Mouse (Mus musculus) intestine, embryonic 14.5 days (tissue): ENCODE measurements around the gene Ube2v1. TPM values are rescaled to one million over a fixed set of nuclear protein-coding genes. Genes with fewer than 3 reads are reported as not detected.

ENCODE experiments used
- ATAC-seq: fragments of 200-750 bp; cut with Nextera tagmentation; replicated peaks from 2 replicates; pipeline ENCODE4 v1.8.0; 2017; ENCODE audit warnings: low read depth, moderate number of reproducible peaks, moderate TSS enrichment, moderate library complexity; ENCODE audit not compliant: low FRiP score, low TSS enrichment
- DNase-seq: peaks from one replicate; pipeline ENCODE4 v3.0.0-alpha.2; 2018; ENCODE audit warnings: low spot score
- H3K27ac ChIP-seq: fragments of 300-500 bp; sonication (generic); 2 replicates; pipeline ENCODE4 v1.5.1; 2014; ENCODE audit warnings: low read depth, mild to moderate bottlenecking, control low read depth
- H3K27me3 ChIP-seq: fragments of 300-500 bp; sonication (generic); replicated peaks from 2 replicates; pipeline ENCODE4 v1.6.1; 2014; ENCODE audit warnings: low read length, control low read depth; ENCODE audit not compliant: control insufficient read depth, insufficient read depth
- H3K36me3 ChIP-seq: fragments of 300-500 bp; sonication (generic); 2 replicates; pipeline ENCODE4 v1.6.1; 2014; ENCODE audit warnings: low read length, control low read depth; ENCODE audit not compliant: control insufficient read depth, insufficient read depth
- H3K4me1 ChIP-seq: fragments of 300-500 bp; sonication (generic); replicated peaks from 2 replicates; pipeline ENCODE4 v1.6.1; 2014; ENCODE audit warnings: low read length, control low read depth, mixed read lengths; ENCODE audit not compliant: control insufficient read depth, insufficient read depth
- H3K4me2 ChIP-seq: fragments of 300-500 bp; sonication (generic); 2 replicates; pipeline ENCODE4 v1.6.1; 2014; ENCODE audit warnings: low read length
- H3K4me3 ChIP-seq: fragments of 300-500 bp; sonication (generic); 2 replicates; pipeline ENCODE4 v1.5.1; 2014; ENCODE audit warnings: low read depth, low read length, control low read depth, mixed read lengths
- H3K9ac ChIP-seq: fragments of 300-500 bp; sonication (generic); 2 replicates; pipeline ENCODE4 v1.6.1; 2014; ENCODE audit warnings: mild to moderate bottlenecking, low read length
- H3K9me3 ChIP-seq: fragments of 300-500 bp; sonication (generic); 2 replicates; pipeline ENCODE4 v1.6.1; 2016; ENCODE audit warnings: low read length, control low read depth; ENCODE audit not compliant: control insufficient read depth
- WGBS: fragments of 180-500 bp; shearing (Covaris S2); extraction: QIAGEN DNeasy Blood & Tissue Kit; methylation state at CpG from one replicate; pipeline ENCODE4 v1.1.7; 2014; 5-methylcytosine and 5-hydroxymethylcytosine counted together
- polyA plus RNA-seq: library from polyadenylated mRNA; unstranded; fragments of >200 nt; fragmentation: Nextera tagmentation; extraction: Ambion mirVana; gene quantifications from 2 replicates; pipeline ENCODE4 v1.2.1, GENCODE M21; 2014

Gene Ube2v1
- polyA plus RNA-seq, 1 experiment from 2014 or later, result 279 TPM

DNA sequence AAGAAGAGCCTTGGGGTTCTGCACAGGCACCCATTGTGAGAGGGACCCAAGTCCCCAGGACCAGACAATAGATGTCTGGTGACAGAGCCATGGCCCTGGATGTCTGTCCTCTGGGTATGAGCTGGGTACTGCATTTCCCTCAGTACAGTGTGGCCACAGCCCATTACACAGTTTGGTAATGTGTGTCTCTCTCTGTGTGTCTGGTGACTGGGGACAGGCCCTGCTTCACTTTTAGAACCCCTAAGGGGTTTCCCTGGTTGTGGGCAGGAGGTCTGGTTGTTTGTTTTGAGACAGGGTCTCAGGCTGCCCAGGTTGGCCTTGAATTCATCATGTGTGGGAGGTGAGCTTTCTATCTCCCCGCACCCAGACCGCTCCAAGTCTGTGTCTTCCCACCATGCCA, 46.6 kb downstream of the Ube2v1 start:
- no peak for ATAC-seq
- 58% methylated on average over 2 of the region's 2 CpGs for WGBS
- DNase-seq, result no peak
- Histone ChIP-seq H3K9ac (no peak overlapping the region), H3K4me1 (peaks cover 31% of the 10 kb centered on the region), H3K4me3 (no peak overlapping the region), H3K4me2 (no peak overlapping the region), H3K36me3 (no peaks in the 10 kb centered on the region), H3K27ac (no peak overlapping the region), H3K9me3 (no peaks in the 10 kb centered on the region), H3K27me3 (no peaks in the 10 kb centered on the region)

GRCm38 (mm10) chr2:167583161-167583952, 48.5 kb downstream of the Ube2v1 start:
- ATAC-seq (no peak), DNase-seq (no peak)
- Histone ChIP-seq H3K9me3 (no peaks in the 10 kb centered on the region), H3K27ac (peak overlapping the region; percentile 49), H3K4me3 (no peak overlapping the region), H3K36me3 (no peaks in the 10 kb centered on the region), H3K27me3 (no peaks in the 10 kb centered on the region), H3K4me2 (no peak overlapping the region), H3K4me1 (peaks cover 25% of the 10 kb centered on the region), H3K9ac (no peak overlapping the region)
- 19% methylated on average over 10 of the region's 10 CpGs for WGBS

DNA sequence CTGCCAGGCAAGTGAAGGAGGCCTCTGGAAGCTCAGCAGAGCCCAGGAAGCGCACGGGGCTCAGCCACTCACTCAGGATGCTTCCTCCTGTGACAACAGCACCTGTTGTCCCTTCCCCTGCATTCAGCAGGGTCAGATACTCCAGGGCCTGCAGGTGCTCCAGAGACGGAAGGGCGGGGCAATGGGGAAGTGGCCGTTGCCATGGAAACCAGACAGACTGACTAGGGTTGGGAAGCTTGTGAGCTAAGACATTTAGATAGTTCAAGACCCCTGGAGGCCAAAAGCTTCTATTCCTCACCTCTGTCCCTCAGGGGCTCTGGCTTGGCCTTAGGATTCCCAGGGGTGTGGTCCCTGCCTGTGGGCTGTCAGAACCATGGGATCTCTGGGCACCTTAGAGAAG, 53.4 kb downstream of the Ube2v1 start:
- ATAC-seq, result peak; percentile 33; the same call in 1 of the 2 replicates
- 43% methylated on average over 5 of the region's 5 CpGs for WGBS
- H3K4me1 ChIP-seq, result peaks cover 10% of the 10 kb centered on the region
- no peak overlapping the region for H3K4me2 ChIP-seq
- no peaks in the 10 kb centered on the region for H3K9me3 ChIP-seq
- H3K9ac ChIP-seq, result no peak overlapping the region
- H3K36me3 ChIP-seq, result no peaks in the 10 kb centered on the region
- no peak overlapping the region for H3K4me3 ChIP-seq
- no peak for DNase-seq
- no peak overlapping the region for H3K27ac ChIP-seq
- H3K27me3 ChIP-seq, result no peaks in the 10 kb centered on the region

- H3K4me1 ChIP-seq, result no peaks in the 10 kb centered on the region
- WGBS, result 62% methylated on average over 9 of the region's 9 CpGs
- no peak for ATAC-seq
- H3K4me2 ChIP-seq, result no peak overlapping the region
- no peak overlapping the region for H3K4me3 ChIP-seq
- H3K27me3 ChIP-seq, result no peaks in the 10 kb centered on the region
- H3K36me3 ChIP-seq, result no peaks in the 10 kb centered on the region
- H3K9ac ChIP-seq, result no peak overlapping the region
- no peak overlapping the region for H3K27ac ChIP-seq
- no peaks in the 10 kb centered on the region for H3K9me3 ChIP-seq
- DNase-seq, result no peak
Measured at GRCm38 (mm10) chr2:167577186-167577785, 54.6 kb downstream of the Ube2v1 start.

GRCm38 (mm10) chr2:167576121-167576620, 55.7 kb downstream of the Ube2v1 start:
- 72% methylated on average over 8 of the region's 8 CpGs for WGBS
- no peak for DNase-seq
- Histone ChIP-seq H3K36me3 (no peaks in the 10 kb centered on the region), H3K27ac (no peak overlapping the region), H3K9me3 (no peaks in the 10 kb centered on the region), H3K9ac (no peak overlapping the region), H3K4me3 (no peak overlapping the region), H3K27me3 (no peaks in the 10 kb centered on the region), H3K4me1 (no peaks in the 10 kb centered on the region), H3K4me2 (no peak overlapping the region)
- ATAC-seq, result no peak; the same call in 1 of the 2 replicates

GRCm38 (mm10) chr2:167575581-167575980, 56.3 kb downstream of the Ube2v1 start:
- no peak for DNase-seq
- H3K4me3 ChIP-seq, result no peak overlapping the region
- H3K4me1 ChIP-seq, result no peaks in the 10 kb centered on the region
- no peaks in the 10 kb centered on the region for H3K9me3 ChIP-seq
- ATAC-seq, result no peak
- no peaks in the 10 kb centered on the region for H3K27me3 ChIP-seq
- no peak overlapping the region for H3K9ac ChIP-seq
- H3K36me3 ChIP-seq, result no peaks in the 10 kb centered on the region
- 88% methylated on average over 7 of the region's 7 CpGs for WGBS
- no peak overlapping the region for H3K4me2 ChIP-seq
- no peak overlapping the region for H3K27ac ChIP-seq

DNA sequence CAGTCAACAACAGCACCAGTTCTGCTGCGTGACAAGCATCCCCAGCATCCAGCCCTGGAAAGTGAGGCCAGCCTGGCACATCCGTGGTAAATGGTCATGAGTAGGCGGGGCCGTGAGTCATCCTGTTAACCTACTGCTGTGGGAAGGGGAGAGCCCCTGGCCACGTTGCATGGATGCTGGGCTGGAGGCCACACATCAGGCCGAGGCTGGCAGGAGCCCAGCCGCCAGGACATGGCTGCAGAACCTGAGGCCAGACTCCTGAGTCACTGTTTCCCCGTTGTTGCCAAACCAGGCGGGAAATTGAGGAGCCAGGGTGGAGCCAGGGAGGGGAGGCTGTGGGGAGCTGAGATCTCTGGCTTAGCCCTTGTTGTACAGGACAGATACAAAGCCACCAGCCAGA, 57.1 kb downstream of the Ube2v1 start:
- ATAC-seq (no peak), DNase-seq (no peak)
- Histone ChIP-seq H3K36me3 (no peaks in the 10 kb centered on the region), H3K4me2 (no peak overlapping the region), H3K9ac (no peak overlapping the region), H3K27ac (no peak overlapping the region), H3K4me1 (peaks cover 3% of the 10 kb centered on the region; the same call in 1 of the 2 replicates), H3K9me3 (no peaks in the 10 kb centered on the region), H3K27me3 (no peaks in the 10 kb centered on the region), H3K4me3 (no peak overlapping the region)
- 53% methylated on average over 9 of the region's 9 CpGs for WGBS

GRCm38 (mm10) chr2:167571442-167572220, 60.3 kb downstream of the Ube2v1 start:
- Histone ChIP-seq H3K27me3 (no peaks in the 10 kb centered on the region), H3K9ac (no peak overlapping the region), H3K36me3 (no peaks in the 10 kb centered on the region), H3K4me1 (peaks cover 3% of the 10 kb centered on the region; the same call in 1 of the 2 replicates), H3K4me3 (no peak overlapping the region), H3K27ac (no peak overlapping the region), H3K9me3 (no peaks in the 10 kb centered on the region), H3K4me2 (no peak overlapping the region)
- no peak for DNase-seq
- WGBS, result 86% methylated on average over 18 of the region's 18 CpGs
- ATAC-seq, result no peak
